Mouse (Mus musculus) brain, embryonic 14.5 days (tissue): ENCODE measurements around the gene A730061H03Rik.

ENCODE experiments used
- CTCF ChIP-seq: fragments of 200-500 bp; IDR thresholded peaks from 2 replicates; pipeline ENCODE4 v1.5.1; 2012; ENCODE audit warnings: inconsistent platforms, mild to moderate bottlenecking, moderate library complexity, borderline replicate concordance; ENCODE audit not compliant: insufficient read depth, insufficient read length; ENCODE audit errors: extremely low read depth
- POLR2A ChIP-seq: fragments of 200-500 bp; IDR thresholded peaks from 2 replicates; pipeline ENCODE4 v1.6.1; 2012; ENCODE audit warnings: mild to moderate bottlenecking, inconsistent platforms, borderline replicate concordance; ENCODE audit not compliant: poor library complexity, insufficient read depth, insufficient read length, severe bottlenecking; ENCODE audit errors: extremely low read depth

GRCm38 (mm10) chr14:55591331-55591891 is 31.2 kb upstream of the A730061H03Rik start, which contains the start of gene Rnf31:
- TF ChIP-seq CTCF (no peak), POLR2A (peak; percentile 1; the same call in 1 of the 2 replicates)
